Mouse (Mus musculus): ENCODE data around the gene Acbd5. TPM values are rescaled to one million over a fixed set of nuclear protein-coding genes. Genes with fewer than 3 reads are reported as not detected.
"Not testable (repeated sequence)": the region's sequence is repeated elsewhere in the genome, so short reads cannot be mapped to it uniquely, and the experiment has no call there.

Acbd5 gene
- polyA plus RNA-seq, 1 experiment from 2014 or later, result 76.8 TPM

DNA sequence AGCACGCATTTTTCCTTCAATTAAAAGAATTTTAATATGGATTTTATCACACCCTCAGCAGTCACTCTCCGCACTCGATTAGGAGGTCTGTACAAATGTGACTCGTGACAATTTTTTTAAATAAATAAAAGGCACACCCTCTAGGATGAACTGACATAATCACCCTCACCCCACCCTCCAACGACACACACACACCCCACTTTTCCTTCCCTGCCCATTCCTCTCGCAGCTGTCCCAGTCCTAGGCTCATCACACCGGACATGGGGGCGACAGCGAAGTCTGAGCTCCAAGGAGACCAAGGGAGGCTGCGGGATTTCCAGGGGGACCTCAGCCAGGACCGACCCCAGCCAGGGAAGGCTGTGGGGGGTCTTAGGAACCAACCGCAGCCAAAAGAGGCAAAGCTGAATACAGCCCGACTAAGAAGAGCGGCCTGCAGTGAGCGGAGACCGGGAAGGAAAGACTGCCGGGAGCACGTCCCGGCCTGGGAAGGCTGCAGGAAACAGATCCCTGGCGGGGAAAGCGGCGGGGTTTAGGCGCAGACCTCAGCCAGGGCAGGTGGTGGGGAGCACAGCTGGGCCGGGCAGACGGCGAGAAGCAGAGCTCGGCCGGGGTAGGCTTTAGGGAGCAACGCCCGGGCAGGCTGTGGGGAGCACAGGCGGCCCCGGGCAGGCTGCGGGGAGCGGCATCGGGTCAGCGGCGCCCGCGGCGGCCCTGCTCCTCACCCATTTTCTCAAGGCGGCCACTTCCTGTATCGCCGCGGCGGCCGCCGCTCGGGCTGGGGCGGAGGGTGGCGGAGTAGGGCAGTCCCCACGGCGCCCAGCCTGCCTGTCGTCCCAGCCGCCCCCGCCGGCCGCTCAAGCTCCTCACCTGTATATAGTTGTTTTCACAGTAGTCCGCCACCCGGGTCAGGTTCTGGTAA lies 28.6 kb upstream of the Acbd5 start:
- peak; percentile 90 for ATAC-seq (ENCODE audit: low FRiP score)
- peak overlapping the region; percentile 99 for H3K9ac ChIP-seq

DNA sequence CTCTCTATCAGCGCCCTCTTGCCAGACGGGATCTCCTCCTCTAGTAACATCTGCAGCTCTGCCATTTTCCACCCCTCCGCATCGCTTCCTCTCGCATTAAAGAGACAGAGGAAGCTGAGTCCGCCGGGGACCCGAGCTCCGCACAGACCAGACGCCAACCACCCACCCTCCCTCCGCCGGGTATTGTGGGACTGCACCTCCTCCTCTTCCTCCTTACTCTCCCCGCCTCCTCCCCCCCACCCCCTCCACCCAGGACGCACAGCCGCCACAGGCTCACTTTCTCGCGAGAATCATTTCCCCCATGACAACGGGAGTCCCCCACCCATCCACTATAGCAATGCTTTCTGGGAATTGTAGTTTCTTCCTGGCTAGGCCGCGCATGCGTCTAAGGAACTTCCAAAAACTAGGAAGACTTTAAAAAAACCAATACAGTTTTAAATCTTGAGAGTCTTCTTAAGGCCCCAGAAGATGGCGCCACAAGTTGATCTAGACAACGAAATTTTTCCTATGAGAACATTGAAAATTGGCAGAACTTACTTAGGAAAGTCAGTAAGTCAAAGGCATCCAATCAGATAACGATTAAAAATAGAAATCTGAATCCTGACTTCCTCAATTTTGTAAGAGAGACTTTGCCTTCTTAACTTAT lies 27.8 kb upstream of the Acbd5 start, which contains the start of gene Abi1:
Abi1 (minus strand) TSS at position 241 of the 646 bp plus-strand sequence.
- Histone ChIP-seq H3K4me1 (replicated peaks) (peaks cover 19% of the 10 kb centered on the region), H3K9me3 (no peaks in the 10 kb centered on the region), H3K4me2 (peak within 1 kb of the TSS; percentile 76), H3K9ac (peak within 1 kb of the TSS; percentile 99), H3K36me3 (no peaks in the 10 kb centered on the region), H3K27me3 (no peaks in the 10 kb centered on the region), H3K27ac (peak within 1 kb of the TSS; percentile 98), H3K4me3 (peak within 1 kb of the TSS; percentile 98)
- 3% methylated on average over 24 of the region's 24 CpGs for WGBS
- peak; percentile 98 for ATAC-seq (ENCODE audit: low FRiP score)

More for the DNA sequence above, 28.6 kb upstream of the Acbd5 start:
- Histone ChIP-seq H3K4me3 (peak overlapping the region; percentile 98), H3K4me1 (replicated peaks) (peaks cover 19% of the 10 kb centered on the region), H3K4me2 (peak overlapping the region; percentile 76), H3K27ac (peak overlapping the region; percentile 98), H3K27me3 (no peaks in the 10 kb centered on the region), H3K36me3 (no peaks in the 10 kb centered on the region), H3K9me3 (no peaks in the 10 kb centered on the region)
- 1% methylated on average over 55 of the region's 59 CpGs for WGBS

DNA sequence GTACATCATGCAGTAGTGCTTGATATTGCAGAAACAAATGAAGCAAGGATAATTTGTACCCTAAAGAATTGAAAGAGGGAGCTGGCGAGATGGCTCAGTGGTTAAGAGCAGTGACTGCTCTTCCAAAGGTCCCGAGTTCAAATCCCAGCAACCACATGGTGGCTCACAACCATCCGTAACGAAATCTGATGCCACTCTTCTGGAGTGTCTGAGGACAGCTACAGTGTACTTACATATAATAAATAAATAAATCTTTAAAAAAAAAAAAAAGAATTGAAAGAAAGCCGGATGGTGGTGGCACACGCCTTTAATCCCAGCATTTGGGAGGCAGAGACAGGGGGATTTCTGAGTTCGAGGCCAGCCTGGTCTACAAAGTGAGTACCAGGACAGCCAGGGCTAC lies 27.3 kb upstream of the Acbd5 start:
- H3K4me1 ChIP-seq (replicated peaks), result peaks cover 19% of the 10 kb centered on the region
- not testable (repeated sequence) for H3K9me3 ChIP-seq; ATAC-seq (ENCODE audit: low FRiP score); H3K27ac ChIP-seq; H3K4me3 ChIP-seq; H3K36me3 ChIP-seq; H3K4me2 ChIP-seq; H3K9ac ChIP-seq; H3K27me3 ChIP-seq
- 92% methylated on average over 7 of the region's 7 CpGs for WGBS

DNA sequence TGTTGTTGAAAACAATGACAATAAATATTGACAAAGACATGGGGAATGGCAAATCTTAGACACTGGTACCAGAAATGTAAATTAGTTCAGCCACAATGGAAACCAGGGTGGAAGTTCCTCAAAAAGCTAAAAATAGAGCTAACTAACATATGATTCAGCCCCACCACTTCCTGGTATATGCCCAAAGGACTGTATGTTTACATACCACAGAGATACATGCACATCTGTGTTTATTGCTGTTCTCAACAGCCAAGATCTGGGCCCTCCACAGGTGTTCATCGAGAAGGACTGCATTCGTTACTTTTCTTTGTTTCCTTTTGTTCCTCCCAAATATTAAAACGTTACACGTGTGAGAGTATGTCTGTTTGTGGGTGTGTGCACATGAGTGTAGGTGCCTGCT lies 26.5 kb upstream of the Acbd5 start:
- no peaks in the 10 kb centered on the region for H3K9me3 ChIP-seq
- WGBS, result 86% methylated on average over 4 of the region's 4 CpGs
- H3K4me1 ChIP-seq (replicated peaks), result peaks cover 19% of the 10 kb centered on the region
- no peak overlapping the region for H3K4me2 ChIP-seq
- no peaks in the 10 kb centered on the region for H3K36me3 ChIP-seq
- no peak for ATAC-seq (ENCODE audit: low FRiP score)
- H3K27me3 ChIP-seq, result no peaks in the 10 kb centered on the region
- no peak overlapping the region for H3K9ac ChIP-seq
- no peak overlapping the region for H3K4me3 ChIP-seq
- H3K27ac ChIP-seq, result no peak overlapping the region

DNA sequence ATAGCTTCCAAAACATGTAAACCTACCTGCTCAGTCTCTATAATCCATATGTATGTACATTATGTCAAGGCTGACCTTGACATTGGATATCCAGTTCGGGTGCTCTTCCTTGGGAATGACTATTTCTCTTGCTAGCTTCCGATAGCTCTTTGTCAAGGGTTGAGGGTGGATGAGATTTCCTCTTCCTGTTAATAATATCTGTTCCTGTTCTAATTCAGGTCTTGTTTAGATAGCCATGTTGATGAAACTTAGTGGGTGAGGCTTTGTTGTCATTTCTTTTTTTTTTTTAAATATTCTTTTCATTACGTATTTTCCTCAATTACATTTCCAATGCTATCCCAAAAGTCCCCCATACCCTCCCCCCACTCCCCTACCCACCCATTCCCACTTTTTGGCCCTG lies 25.8 kb upstream of the Acbd5 start:
- no peaks in the 10 kb centered on the region for H3K9me3 ChIP-seq
- peaks cover 12% of the 10 kb centered on the region for H3K4me1 ChIP-seq (replicated peaks)
- no peak overlapping the region for H3K9ac ChIP-seq
- H3K4me3 ChIP-seq, result no peak overlapping the region
- H3K27ac ChIP-seq, result no peak overlapping the region
- H3K27me3 ChIP-seq, result no peaks in the 10 kb centered on the region
- ATAC-seq (ENCODE audit: low FRiP score), result no peak
- no peak overlapping the region for H3K4me2 ChIP-seq
- 93% methylated on average over 3 of the region's 3 CpGs for WGBS
- H3K36me3 ChIP-seq, result no peaks in the 10 kb centered on the region

DNA sequence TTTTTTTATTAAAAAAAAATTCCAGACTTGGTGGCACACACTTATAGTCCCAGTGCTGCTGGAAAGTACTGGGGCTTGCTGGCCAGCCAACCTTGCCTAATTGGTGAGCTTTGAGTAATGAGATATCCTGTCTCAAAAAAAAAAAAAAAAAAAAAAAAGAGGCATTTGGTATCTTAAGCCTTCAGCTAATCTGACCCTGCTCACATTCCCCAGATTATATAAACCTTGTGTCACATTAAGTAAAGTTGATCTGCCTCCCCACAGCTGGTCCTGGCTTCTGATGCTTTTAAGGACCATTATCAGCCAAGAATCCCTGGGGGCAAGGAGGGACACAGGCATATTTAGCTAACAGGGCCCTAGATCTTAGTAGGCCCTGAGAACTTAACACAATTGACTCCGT lies 22.3 kb upstream of the Acbd5 start:
- Histone ChIP-seq H3K4me1 (replicated peaks) (no peaks in the 10 kb centered on the region), H3K9ac (no peak overlapping the region), H3K4me2 (no peak overlapping the region), H3K27me3 (no peaks in the 10 kb centered on the region), H3K36me3 (no peaks in the 10 kb centered on the region), H3K9me3 (no peaks in the 10 kb centered on the region), H3K27ac (no peak overlapping the region), H3K4me3 (no peak overlapping the region)
- WGBS, result 63% methylated on average over 1 of the region's 1 CpGs
- ATAC-seq (ENCODE audit: low FRiP score), result no peak

DNA sequence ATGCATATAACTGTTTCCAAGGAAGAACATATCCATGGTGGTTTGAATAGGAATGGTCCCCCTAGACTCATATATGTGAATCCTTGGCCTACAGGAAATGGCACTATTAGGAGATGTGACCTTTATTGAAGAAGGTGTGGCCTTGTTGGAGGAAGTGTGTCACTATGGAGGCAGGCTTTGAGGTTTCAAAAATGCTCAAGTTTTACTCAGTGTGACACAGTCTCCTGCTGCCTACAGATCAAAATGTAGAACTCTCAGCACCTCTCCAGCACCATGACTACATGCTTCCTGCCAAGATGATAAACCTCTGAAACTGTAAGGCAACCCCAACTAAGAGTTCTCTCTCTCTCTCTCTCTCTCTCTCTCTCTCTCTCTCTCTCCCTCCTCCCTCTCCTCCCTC lies 20.0 kb upstream of the Acbd5 start:
- H3K4me3 ChIP-seq, result no peak overlapping the region
- no peaks in the 10 kb centered on the region for H3K4me1 ChIP-seq (replicated peaks)
- no peak for ATAC-seq (ENCODE audit: low FRiP score)
- H3K27ac ChIP-seq, result no peak overlapping the region
- no peaks in the 10 kb centered on the region for H3K9me3 ChIP-seq
- no peaks in the 10 kb centered on the region for H3K36me3 ChIP-seq
- H3K4me2 ChIP-seq, result no peak overlapping the region
- H3K27me3 ChIP-seq, result no peaks in the 10 kb centered on the region
- H3K9ac ChIP-seq, result no peak overlapping the region

DNA sequence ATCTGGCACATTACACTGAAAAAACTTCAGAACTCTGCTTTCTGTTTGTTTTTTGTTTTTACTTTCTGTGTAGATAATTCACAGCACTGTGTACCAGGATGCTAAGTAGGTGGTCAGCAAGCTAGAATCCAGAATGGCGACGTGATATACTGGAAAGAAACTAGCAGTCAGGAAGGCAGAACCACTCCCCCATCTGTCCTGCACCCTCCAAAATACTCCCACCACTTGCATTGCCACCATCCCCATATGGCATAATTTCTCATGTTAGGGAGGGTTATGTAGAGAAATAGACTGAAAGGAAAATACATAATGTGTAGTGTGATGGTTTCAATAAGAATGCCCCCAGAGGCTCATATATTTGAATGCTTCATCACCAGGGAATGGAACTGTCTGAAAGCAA lies 16.1 kb upstream of the Acbd5 start:
- no peak overlapping the region for H3K9ac ChIP-seq
- no peak overlapping the region for H3K4me2 ChIP-seq
- H3K4me1 ChIP-seq (replicated peaks), result no peaks in the 10 kb centered on the region
- WGBS, result 85% methylated on average over 2 of the region's 2 CpGs
- ATAC-seq (ENCODE audit: low FRiP score), result no peak
- H3K9me3 ChIP-seq, result no peaks in the 10 kb centered on the region
- no peaks in the 10 kb centered on the region; the same call in 1 of the 2 replicates for H3K27me3 ChIP-seq
- no peaks in the 10 kb centered on the region for H3K36me3 ChIP-seq
- no peak overlapping the region for H3K27ac ChIP-seq
- no peak overlapping the region for H3K4me3 ChIP-seq

DNA sequence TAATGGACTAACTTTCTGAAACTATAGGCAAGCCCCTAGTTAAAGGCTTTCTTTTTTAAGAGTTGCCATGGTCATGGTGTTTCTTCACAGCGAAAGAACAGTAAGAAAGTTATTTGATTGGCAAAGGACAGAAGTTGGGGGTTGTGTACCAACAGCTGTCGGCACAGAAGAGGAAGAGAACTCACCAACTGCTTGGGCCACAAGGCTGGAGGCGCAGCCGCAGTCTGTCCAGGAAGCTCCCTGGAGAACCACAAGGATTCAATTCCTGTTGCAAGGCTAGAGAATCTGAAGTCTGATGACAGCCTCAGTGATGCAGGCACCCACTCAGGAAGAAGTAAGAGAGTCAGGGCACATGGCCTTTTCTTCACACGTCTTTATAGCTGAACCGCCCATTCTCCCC lies 15.4 kb upstream of the Acbd5 start:
- H3K27me3 ChIP-seq, result no peaks in the 10 kb centered on the region; the same call in 1 of the 2 replicates
- H3K36me3 ChIP-seq, result no peaks in the 10 kb centered on the region
- no peak overlapping the region for H3K4me3 ChIP-seq
- H3K4me1 ChIP-seq (replicated peaks), result no peaks in the 10 kb centered on the region
- H3K4me2 ChIP-seq, result no peak overlapping the region
- ATAC-seq (ENCODE audit: low FRiP score), result no peak
- no peak overlapping the region for H3K9ac ChIP-seq
- H3K9me3 ChIP-seq, result no peaks in the 10 kb centered on the region
- 69% methylated on average over 6 of the region's 6 CpGs for WGBS
- no peak overlapping the region for H3K27ac ChIP-seq

DNA sequence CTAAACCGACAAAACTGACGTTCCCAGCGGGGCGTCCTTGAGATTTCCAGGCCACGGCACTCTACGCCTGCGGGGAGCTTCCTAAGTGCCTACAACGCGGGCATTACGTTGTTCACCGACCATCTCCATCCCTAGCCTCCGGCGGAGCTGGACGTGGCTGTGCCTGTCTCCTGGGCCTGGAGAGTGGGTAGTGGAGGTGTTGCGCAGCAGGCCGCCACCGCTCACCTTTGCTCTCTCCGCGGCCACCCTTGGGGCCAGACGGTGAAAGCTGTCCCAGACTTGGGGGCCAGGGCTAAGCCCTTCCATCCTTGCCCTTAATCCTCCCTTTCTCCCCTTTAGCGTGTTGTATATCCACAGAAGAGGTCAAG lies 387 bp downstream of the Acbd5 start:
- Histone ChIP-seq H3K27me3 (no peaks in the 10 kb centered on the region), H3K4me1 (replicated peaks) (peaks cover 13% of the 10 kb centered on the region), H3K27ac (peak overlapping the region; percentile 98), H3K9ac (peak overlapping the region; percentile 95), H3K36me3 (peaks cover 3% of the 10 kb centered on the region; the same call in 1 of the 2 replicates), H3K4me3 (peak overlapping the region; percentile 74), H3K9me3 (no peaks in the 10 kb centered on the region), H3K4me2 (peak overlapping the region; percentile 97)
- peak; percentile 79 for ATAC-seq (ENCODE audit: low FRiP score)
- under 1% methylated on average over 21 of the region's 21 CpGs for WGBS

DNA sequence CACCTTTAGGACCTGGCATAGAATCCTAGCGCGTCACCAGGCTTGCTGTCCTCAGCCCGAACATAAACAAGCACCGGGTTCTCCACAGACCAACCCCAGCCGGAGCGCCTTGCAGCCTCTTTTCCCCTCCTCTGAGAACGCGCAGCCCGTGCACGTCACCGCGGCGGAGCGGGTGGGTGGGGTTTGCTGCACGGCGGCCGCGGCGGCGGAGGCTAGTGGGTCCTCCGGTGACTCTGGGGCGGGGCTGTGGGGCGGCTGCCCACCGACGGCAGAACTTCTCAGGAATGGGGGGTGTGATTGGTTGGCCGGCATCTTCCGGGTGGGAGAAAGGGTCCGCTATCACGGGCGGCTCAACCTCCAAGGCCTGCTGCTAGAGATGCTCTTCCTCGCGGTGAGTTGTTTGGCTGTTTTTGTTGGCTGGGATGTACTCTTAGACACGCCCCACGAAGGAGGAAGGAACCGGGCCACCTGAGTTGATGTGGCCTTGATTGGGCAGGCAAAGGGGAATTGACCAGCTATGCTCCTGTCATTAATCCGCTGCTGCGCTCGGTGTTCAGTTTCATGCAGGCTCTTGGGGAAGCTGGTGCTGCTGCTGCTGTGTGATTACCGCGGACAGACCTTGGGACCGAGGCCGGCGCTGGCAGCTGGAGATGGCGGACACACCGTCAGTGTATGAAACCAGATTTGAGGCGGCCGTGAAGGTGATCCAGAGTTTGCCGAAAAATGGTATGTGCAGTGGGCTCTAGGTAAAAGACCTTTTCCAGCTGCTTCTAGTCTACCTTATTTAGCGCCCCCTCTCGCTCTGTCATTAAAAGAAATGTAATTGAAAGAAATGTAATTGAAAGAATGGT lies 1.2 kb downstream of the Acbd5 start:
- H3K4me1 ChIP-seq (replicated peaks), result peaks cover 13% of the 10 kb centered on the region
- peak overlapping the region; percentile 98 for H3K27ac ChIP-seq
- under 1% methylated on average over 50 of the region's 50 CpGs for WGBS
- peaks cover 6% of the 10 kb centered on the region; the same call in 1 of the 2 replicates for H3K36me3 ChIP-seq
- peak; percentile 91 for ATAC-seq (ENCODE audit: low FRiP score)
- peak overlapping the region; percentile 95 for H3K9ac ChIP-seq
- H3K4me2 ChIP-seq, result peak overlapping the region; percentile 97
- no peaks in the 10 kb centered on the region for H3K27me3 ChIP-seq
- H3K9me3 ChIP-seq, result no peaks in the 10 kb centered on the region
- H3K4me3 ChIP-seq, result peak overlapping the region; percentile 74

DNA sequence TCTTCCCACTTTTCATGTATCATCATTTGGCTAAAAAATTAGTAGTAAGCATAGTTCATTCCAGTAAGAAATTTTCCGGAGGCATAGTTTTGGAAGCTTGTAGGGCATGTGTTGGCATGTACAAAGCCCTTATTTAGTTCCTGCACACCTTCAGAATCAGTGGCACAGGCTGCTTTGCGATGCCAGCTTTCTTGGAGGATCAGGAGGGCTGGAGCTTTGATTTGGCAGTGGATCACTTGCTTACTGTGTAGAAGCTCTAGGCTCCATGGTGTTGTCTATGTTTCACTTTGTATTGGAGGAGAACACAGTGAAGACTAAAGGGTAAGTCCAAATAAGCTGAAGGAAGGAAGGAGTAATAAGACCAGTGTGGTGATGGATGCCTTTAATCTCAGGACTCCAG lies 2.5 kb downstream of the Acbd5 start:
- H3K9ac ChIP-seq, result no peak overlapping the region
- H3K4me2 ChIP-seq, result 0 out of 2 replicates have a peak overlapping the region, but pooled peaks have one; percentile 13
- H3K9me3 ChIP-seq, result no peaks in the 10 kb centered on the region
- peaks cover 13% of the 10 kb centered on the region for H3K4me1 ChIP-seq (replicated peaks)
- H3K36me3 ChIP-seq, result peaks cover 13% of the 10 kb centered on the region
- no peak overlapping the region for H3K4me3 ChIP-seq
- no peaks in the 10 kb centered on the region for H3K27me3 ChIP-seq
- 99% methylated on average over 2 of the region's 2 CpGs for WGBS
- ATAC-seq (ENCODE audit: low FRiP score), result no peak
- no peak overlapping the region for H3K27ac ChIP-seq

All from hindbrain, embryonic 13.5 days (tissue).